Mouse (Mus musculus) frontal cortex, adult (tissue): ENCODE measurements at regions not wholly inside any gene's neighbourhood (a gene's known extent, or its start where the extent isn't known, plus 50 kb on each side); places are given as distances from the start of the nearest gene placed in this dataset.

Source experiments
- ATAC-seq: cut with Nextera tagmentation; 2 replicates; pipeline ENCODE4 v1.9.2; 2017; ENCODE audit warnings: mild to moderate bottlenecking, moderate library complexity, mixed read lengths; ENCODE audit not compliant: low TSS enrichment

- ATAC-seq = no peak
Observed at GRCm38 (mm10) chr5:105974576-105975177, 98.3 kb downstream of the Zfp326 start.
